Mouse (Mus musculus): ENCODE results near the gene Zfp651.

Zfp651 gene

DNA sequence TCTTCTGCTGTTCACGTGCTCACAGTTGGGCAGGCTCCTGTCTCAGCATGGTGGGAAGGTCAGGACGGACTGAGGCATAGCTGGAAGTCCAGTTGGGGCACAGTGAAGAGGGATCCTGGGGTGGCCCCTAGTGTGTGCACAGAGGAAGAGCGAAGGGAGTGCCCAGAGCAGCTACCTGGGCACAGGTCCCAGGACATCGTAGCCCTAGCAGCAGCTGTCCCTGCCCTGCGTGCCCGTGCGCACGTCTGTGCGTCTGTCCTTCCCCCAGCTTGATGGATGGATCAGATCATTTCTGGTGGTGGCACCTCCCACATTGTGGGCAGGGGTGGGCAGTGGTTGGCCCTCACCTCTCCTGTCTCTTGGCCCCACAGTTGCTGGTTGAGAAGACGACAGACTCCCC is 3.1 kb downstream of the Zfp651 start:
- no peak for DNase-seq (ENCODE audit: low read depth in 2 of 2, low spot score in 2 of 2)

GRCm38 (mm10) chr9:121762761-121763160 is 3.6 kb downstream of the Zfp651 start:
- DNase-seq (ENCODE audit: low read depth in 2 of 2, low spot score in 2 of 2): no peak

DNA sequence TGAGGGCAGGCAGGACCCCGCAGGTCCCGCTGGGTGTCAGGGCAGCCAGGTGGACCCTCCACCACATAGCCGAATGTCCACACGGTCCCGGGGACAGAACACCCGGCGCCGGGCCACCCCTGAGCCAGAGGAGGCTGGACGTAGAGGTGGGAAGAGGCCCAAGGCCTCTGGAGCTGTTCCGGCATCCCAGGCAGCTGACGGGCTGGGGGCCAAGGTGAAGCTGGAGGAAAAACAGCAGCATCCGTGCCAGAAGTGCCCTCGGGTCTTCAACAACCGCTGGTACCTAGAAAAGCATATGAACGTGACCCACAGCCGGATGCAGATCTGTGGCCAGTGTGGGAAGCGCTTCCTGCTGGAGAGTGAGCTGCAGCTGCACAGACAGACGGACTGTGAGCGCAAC is 4.6 kb downstream of the Zfp651 start:
- no peak for DNase-seq (ENCODE audit: low read depth in 2 of 2, low spot score in 2 of 2)

GRCm38 (mm10) chr9:121765166-121765855 is 6.2 kb downstream of the Zfp651 start:
- DNase-seq (ENCODE audit: low read depth in 2 of 2, low spot score in 2 of 2): no peak

- DNase-seq (ENCODE audit: low read depth in 2 of 2, low spot score in 2 of 2): no peak
Measured at GRCm38 (mm10) chr9:121772412-121772811, 13.3 kb downstream of the Zfp651 start.

DNA sequence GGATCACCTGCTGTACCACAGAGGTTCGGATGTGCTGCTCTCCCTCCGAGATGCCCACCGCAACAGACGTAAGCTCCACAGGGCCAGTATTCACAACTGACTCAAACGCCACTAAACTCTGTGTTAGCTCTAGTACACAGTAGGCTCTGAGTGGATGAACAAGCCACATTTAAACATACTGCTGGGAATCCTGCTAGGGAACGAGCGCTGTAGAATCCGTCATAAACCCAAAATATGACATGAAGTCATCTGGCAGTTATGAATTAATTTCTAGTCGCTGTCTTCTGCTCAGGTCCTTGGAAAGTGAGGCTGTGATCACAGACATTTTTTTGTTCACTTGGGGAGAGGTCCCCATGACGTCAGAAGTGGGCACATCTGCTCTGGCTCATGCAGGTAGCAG is 16.8 kb downstream of the Zfp651 start:
- DNase-seq (ENCODE audit: low read depth in 2 of 2, low spot score in 2 of 2): no peak

DNA sequence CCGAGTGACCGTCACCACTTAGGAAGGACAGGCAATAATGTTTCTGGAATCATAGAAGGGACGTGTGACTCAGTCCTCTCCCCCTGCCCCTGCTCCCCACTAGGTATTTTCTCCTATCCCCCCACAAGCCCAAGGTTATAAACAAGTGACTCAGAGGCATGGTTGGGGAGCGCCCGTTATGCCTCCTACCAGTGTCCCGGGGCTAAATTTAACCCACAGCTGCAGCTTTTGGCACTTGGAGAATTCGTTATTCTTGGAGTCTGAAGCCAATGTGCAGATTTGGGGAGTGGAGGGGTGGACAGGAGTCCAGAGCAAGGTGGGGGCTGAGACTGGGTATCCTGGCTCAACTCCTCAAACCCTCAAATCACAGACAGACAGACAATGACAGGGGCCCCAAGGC is 17.4 kb downstream of the Zfp651 start:
- no peak for DNase-seq (ENCODE audit: low read depth in 2 of 2, low spot score in 2 of 2)

- DNase-seq (ENCODE audit: low read depth in 2 of 2, low spot score in 2 of 2): no peak
Measured at GRCm38 (mm10) chr9:121777484-121778065, 18.4 kb downstream of the Zfp651 start, which contains the start of gene Klhl40. Gene Klhl40, plus strand, starts transcription at chr9:121777607.

DNA sequence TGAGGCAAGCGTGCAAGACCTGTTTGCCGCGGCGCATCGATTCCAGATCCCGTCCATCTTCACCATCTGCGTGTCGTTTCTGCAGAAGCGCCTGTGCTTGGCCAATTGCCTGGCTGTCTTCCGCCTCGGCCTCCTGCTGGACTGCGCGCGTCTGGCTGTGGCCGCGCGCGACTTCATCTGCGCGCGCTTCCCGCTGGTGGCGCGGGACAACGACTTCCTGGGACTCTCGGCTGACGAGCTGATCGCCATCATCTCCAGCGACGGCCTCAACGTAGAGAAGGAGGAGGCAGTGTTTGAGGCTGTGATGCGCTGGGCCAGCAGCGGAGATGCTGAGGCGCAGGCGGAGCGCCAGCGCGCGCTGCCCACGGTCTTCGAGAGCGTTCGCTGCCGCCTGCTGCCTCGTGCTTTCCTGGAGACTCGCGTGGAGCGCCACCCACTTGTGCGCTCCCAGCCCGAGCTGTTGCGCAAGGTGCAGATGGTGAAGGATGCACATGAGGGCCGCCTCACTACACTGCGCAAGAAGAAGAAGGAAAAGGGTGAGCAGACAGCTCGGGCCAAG is 19.0 kb downstream of the Zfp651 start:
- no peak for DNase-seq (ENCODE audit: low read depth in 2 of 2, low spot score in 2 of 2)

- no peak for DNase-seq (ENCODE audit: low read depth in 2 of 2, low spot score in 2 of 2)
Measured at GRCm38 (mm10) chr9:121784801-121785200, 25.7 kb downstream of the Zfp651 start.

DNA sequence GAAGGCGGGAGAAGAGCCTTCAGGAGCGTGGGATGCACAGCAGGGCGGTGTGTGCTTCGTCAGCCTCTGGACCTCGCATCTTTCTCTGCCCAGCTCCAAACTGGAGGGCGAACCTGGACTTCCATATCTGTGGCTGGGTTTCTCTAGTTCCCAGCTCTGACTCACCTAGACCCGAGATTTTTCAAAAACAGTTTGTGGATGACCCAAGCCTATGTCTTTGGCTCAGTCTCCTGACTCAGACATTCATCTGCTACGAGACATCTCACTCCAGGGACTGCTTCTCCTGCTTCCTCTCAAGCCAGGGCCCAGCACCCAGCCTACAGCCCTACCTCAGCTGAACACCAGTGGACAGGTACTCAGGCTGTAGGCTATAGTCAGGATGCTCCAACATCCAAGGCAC is 26.1 kb downstream of the Zfp651 start:
- DNase-seq (ENCODE audit: low read depth in 2 of 2, low spot score in 2 of 2): no peak

DNA sequence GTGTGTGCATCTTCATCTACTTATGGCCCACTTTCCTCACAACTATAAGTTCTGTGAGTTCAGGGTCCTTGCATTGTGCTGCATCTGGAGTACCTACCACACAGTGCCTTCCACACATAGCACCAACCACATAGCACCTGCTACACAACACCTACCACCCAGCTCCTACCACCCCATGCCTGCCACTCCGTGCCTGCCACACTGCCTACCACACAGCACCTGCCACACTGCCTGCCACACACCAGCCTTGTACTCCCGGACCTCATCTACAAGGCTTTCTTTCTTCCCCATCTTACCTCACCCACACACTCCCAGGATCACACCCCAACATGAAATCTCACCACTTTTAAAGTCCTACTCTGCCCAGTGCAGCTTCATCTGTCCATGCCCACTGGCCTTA is 27.2 kb downstream of the Zfp651 start:
- no peak for DNase-seq (ENCODE audit: low read depth in 2 of 2, low spot score in 2 of 2)

- DNase-seq (ENCODE audit: low read depth in 2 of 2, low spot score in 2 of 2): no peak
Measured at GRCm38 (mm10) chr9:121791206-121791605, 32.1 kb downstream of the Zfp651 start.

DNA sequence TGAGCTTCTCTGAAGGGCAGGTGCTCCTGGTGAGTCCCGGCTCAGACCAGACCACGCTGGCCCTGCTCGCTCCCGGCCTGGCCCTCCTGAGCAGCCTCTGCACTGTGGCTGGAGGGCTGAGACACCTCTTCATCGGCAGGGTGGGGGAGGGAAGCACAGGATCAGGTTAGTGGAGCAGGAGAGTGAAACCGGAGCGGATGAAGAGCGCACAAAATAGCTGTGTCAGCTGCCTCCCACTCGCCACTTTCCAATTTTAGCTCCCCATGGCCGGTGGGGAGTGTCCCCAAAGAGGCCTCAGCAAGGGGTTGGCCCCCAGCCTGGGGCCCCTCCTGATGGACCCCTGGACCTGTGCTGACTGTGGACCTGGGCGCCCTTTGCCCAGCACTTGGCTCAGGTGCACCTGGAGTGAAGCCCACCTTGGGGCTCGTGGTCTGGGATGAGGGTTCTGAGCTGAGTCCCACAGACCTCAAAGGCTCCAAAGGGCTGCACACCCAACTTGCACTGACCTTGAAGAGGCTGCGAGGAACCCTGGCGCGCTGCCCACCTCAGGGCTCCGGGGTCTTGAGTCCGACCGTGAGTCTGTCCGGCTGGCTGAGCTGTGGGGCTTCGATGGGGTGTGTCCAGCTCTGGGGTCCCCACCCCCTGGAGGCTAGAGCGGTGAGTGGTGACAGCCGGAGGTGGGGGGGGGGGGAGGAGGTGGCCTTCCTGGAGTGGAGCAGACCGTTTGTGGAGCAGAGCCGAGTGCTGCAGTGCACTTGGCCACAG is 32.8 kb downstream of the Zfp651 start, which contains the start of gene Hhatl:
Hhatl (minus strand) TSS at position 751 of the 765 bp plus-strand sequence.
- no peak for DNase-seq (ENCODE audit: low read depth in 2 of 2, low spot score in 2 of 2)

DNA sequence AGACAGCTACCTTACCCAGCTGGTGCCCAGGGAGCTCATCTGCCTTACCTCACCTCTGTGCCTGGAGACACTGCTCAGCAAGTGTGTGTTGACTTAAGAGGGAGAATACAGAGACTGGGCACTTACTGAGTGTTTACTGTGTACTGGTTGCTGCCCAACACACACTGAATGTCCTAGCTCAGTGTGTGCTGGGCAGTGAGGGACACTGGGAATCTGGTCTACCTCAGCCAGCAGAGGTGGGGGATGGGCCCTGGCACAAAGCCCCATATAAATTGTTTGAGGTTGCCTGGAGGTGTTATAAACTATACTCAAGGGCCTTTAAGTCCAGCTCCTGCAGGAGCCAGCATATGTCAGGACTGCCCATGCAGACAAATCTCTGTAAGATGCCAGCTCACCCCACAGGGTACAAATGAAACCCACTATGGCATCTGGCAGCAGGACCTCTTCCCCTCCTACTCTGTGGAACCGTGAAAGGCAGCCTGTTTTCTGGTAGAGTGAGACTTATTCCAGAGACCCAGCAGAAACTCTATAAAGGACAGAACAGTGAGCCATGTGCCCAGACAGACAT is 35.9 kb downstream of the Zfp651 start:
- no peak for DNase-seq (ENCODE audit: low read depth in 2 of 2, low spot score in 2 of 2)

- DNase-seq (ENCODE audit: low read depth in 2 of 2, low spot score in 2 of 2): no peak
Measured at GRCm38 (mm10) chr9:121797722-121798121, 38.6 kb downstream of the Zfp651 start.

DNA sequence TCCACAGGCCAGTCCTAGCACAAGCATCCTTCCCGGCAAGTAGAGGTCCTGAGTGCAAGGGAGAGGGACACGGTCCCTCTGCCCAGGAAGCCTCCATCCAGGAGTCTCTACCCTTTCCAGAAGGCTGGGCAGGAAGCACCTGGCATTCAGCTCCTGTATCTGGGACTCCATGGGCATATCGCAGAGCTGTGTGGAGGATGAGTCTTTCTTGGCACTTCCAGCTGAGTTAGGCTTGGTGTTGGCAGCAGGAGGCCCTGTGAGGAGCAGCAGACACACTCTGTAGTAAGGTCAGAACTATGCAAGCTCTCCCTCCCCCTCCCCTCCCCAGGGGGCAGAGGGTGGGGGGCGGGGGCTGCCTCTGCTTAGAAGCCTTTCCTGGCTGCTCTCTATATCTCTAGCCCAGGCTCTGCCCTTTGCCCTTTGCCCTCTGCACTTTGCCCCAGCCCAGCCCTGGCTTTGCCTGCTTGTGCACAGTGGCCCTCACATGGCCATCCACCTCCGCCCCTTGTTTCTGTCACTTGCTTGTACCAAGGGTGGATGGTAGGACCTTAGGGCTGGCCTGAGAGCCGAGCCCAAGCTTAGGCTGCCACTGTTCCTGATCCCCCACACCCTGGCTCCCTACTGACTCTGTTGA is 39.9 kb downstream of the Zfp651 start:
- no peak for DNase-seq (ENCODE audit: low read depth in 2 of 2, low spot score in 2 of 2)

- DNase-seq (ENCODE audit: low read depth in 2 of 2, low spot score in 2 of 2): no peak
Measured at GRCm38 (mm10) chr9:121802747-121803146, 43.6 kb downstream of the Zfp651 start.

DNA sequence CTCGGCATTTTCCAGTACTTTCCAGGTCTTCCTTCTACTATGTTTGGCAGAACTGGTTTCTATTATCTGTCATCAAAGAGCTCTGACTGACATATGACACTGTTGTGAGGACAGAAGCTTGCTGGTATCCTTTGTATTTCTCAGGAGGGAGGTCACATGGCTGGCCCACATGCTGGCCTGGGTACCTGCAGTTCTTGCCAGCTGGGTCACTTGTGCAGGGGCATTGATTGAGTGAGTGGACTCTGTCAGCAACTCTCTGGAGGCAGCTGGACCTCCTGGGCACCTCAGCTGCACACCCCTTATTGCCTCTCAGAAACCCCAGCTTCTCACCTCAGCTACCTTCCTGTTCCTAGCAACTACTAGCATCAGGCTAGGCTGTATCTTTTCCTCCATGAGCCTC is 48.4 kb downstream of the Zfp651 start:
- no peak for DNase-seq (ENCODE audit: low read depth in 2 of 2, low spot score in 2 of 2)

DNA sequence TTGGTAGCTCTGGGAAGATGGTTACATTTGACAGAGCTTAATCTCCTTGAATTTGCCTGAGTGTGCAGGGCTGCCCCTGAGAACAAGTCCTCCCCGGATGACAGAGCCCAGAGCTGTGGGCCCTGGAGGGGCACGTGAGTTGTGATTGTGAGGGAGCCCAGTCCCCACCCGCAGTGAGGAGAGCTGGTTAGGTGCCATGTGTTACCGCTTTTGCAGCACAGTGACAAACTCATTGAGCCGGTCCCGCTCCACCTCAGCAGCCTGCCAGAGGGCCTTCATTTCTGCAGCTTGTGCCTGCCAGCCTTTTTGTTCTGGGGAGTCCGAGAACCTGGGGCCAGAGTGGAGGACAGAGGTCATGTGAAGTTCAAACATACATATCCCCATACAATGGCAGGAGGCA is 48.8 kb downstream of the Zfp651 start:
- DNase-seq (ENCODE audit: low read depth in 2 of 2, low spot score in 2 of 2): no peak

DNA sequence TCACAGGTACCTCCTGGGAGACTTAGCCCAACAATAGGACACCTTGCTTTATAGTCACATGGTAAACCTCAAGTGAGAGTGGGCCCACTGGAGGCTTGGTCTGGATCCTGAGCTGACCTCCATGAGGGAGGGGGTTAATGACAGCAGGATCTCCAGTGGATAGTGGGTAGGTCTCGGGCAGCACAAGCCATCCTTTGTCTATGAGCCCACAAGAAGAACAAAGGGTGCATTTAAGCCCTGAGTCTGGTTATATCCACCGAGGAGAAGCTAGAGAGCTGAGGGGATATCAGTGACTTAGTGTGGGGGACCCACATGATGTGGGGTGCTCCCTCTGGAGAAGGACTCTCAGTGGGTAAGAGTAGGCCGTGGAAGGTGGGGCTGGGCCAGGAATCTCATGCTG is 49.4 kb downstream of the Zfp651 start:
- DNase-seq (ENCODE audit: low read depth in 2 of 2, low spot score in 2 of 2): no peak

Data from CD8-positive naive resting alpha-beta T cell, adult 2 months (primary cell).